8 mouse cellular contexts compared by ENCODE assay signal in the genomic region with DNA sequence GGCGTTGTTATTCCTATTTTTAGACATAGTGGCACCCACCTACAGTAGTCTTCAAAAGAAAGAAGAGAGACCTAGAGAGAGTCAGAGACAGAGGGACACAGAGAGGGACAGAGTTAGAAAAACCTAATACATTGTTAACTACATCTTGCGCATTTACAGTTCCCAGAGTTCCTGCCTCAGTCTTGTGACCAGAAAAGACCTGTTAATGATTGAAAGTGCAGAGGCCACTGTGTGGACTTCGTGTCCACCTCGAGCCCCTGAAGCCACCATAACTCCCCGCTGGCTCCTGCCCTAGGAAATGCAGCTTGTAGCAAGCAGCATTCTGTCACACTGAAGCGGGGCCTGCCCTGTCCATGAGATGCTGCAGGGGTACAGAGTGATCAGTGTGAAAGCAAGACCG. TPM values are rescaled to one million over a fixed set of nuclear protein-coding genes. Genes with fewer than 3 reads are reported as not detected.
DNase-seq lines count a peak whose midpoint lies in the region; TF ChIP-seq lines count a peak whose summit lies in the region.

No protein-coding gene starts in this region.

- H3K4me2 ChIP-seq in myocyte (ENCODE audit: low read depth) = peak overlapping the region; percentile 82

- H3K4me3 ChIP-seq in myocyte = peak overlapping the region; percentile 71

- H3ac ChIP-seq in myocyte (ENCODE audit: control insufficient read depth, insufficient read length) = peak overlapping the region; percentile 61

- no peaks in the 10 kb centered on the region for H3K79me2 ChIP-seq in myocyte (ENCODE audit: control insufficient read depth, insufficient read depth)

- DNase-seq in adrenal gland, postnatal 10 days = peak; percentile 18
- no peak for DNase-seq in adrenal gland, adult 18-20 months (ENCODE audit: low spot score in 2 of 2)
- peak; percentile 14 for DNase-seq in thymus, postnatal 4 days
- no peak for DNase-seq in thymus, adult 18-20 months
- peak; percentile 65 for DNase-seq in kidney, postnatal 10 days
- DNase-seq in layer of hippocampus, adult 18-20 months (ENCODE audit: low spot score in 2 of 2) = no peak
- DNase-seq in layer of hippocampus, adult 8-10 months (ENCODE audit: low spot score in 2 of 2) = no peak

- H3K36me3 ChIP-seq in myocyte (ENCODE audit: control insufficient read depth, insufficient read depth) = no peaks in the 10 kb centered on the region

- TF ChIP-seq POLR2A in myocyte (IDR thresholded peaks at IDR 0.05; ENCODE audit: insufficient read length, low read depth) = no peak

- H3K27me3 ChIP-seq in myocyte (ENCODE audit: control insufficient read depth, insufficient read depth, insufficient read length) = no peaks in the 10 kb centered on the region

TF ChIP-seq in myocyte, 11 proteins besides CTCF, POLR2A, EP300 and RAD21:
- TF ChIP-seq E2F4 (IDR thresholded peaks at IDR 0.05; ENCODE audit: insufficient read depth) = no peak
- no peak for TF ChIP-seq POLR2AphosphoS2 (IDR thresholded peaks at IDR 0.05; ENCODE audit: insufficient read length, low read depth)
- no peak for TF ChIP-seq TCF12 (IDR thresholded peaks at IDR 0.05; ENCODE audit: insufficient read depth, poor library complexity, severe bottlenecking)
- TF ChIP-seq MAX (IDR thresholded peaks at IDR 0.05; ENCODE audit: low read depth) = no peak
- TF ChIP-seq USF1 (IDR thresholded peaks at IDR 0.05; ENCODE audit: low read depth) = no peak
- TF ChIP-seq REST (IDR thresholded peaks at IDR 0.05; ENCODE audit: insufficient read depth, insufficient read length) = no peak
- no peak for TF ChIP-seq TCF3 (IDR thresholded peaks at IDR 0.05; ENCODE audit: insufficient read length, low read depth)

RNA-seq across cellular contexts. Expression of a gene that starts 0.7 kb away (rescaled TPM):
- 1 to 10 TPM; 5.3 to 5.7 TPM for total RNA-seq in adrenal gland, postnatal 10 days (2021)
- 1 to 10 TPM; 3.4 to 5.1 TPM for total RNA-seq in adrenal gland, adult 18-20 months (2021)
- 2.9 TPM for polyA plus RNA-seq in myocyte (2012; fragmentation: generic; extraction: Trizol)
- 10 to 100 TPM; 11.5 to 14.3 TPM for total RNA-seq in layer of hippocampus, adult 18-20 months (2021)
- total RNA-seq in layer of hippocampus, adult 8-10 months (2022) = 10 to 100 TPM in 3 of 4 experiments, 1 to 10 TPM in 1; 9.0 to 12.2 (median 11.2) TPM

RNA-seq across cellular contexts. Expression of a gene that starts 1.1 kb away (rescaled TPM):
- 10 to 100 TPM; 26.7 to 32.1 TPM for total RNA-seq in adrenal gland, postnatal 10 days (2021)
- 10 to 100 TPM; 20.9 to 29.6 TPM for total RNA-seq in adrenal gland, adult 18-20 months (2021)
- 20.0 TPM for polyA plus RNA-seq in myocyte (2012; fragmentation: generic; extraction: Trizol)
- 10 to 100 TPM; 20.6 to 25.8 TPM for total RNA-seq in layer of hippocampus, adult 18-20 months (2021)
- 10 to 100 TPM; 23.6 to 32.6 (median 25.8) TPM for total RNA-seq in layer of hippocampus, adult 8-10 months (2022)

Comparison
In these comparisons a context has a peak if more than half of its experiments do, and no peak if none do; other contexts are left out.
1. DNase-seq: peak in adrenal gland, postnatal 10 days (single experiment), thymus, postnatal 4 days (single experiment) and kidney, postnatal 10 days (single experiment); none in adrenal gland, adult 18-20 months (0 of 2), thymus, adult 18-20 months (0 of 2), layer of hippocampus, adult 18-20 months (0 of 2) and layer of hippocampus, adult 8-10 months (0 of 2).